Mouse (Mus musculus) neural tube, embryonic 10.5 days (tissue): Measurements from ENCODE around the gene Fam92b.

Experiments used
- DNase-seq: peaks from one replicate; pipeline ENCODE4 v3.0.0-alpha.2; 2017; ENCODE audit warnings: low spot score; ENCODE audit errors: extremely low spot score

The Fam92b gene

GRCm38 (mm10) chr8:120190107-120190809 lies 13.0 kb upstream of the Fam92b start:
- DNase-seq, result no peak

- no peak for DNase-seq
These were observed 12.2 kb upstream of the Fam92b start for GRCm38 (mm10) chr8:120189440-120189839.

GRCm38 (mm10) chr8:120188510-120188909 lies 11.2 kb upstream of the Fam92b start:
- no peak for DNase-seq

GRCm38 (mm10) chr8:120186454-120186853 lies 9.2 kb upstream of the Fam92b start:
- DNase-seq, result no peak

GRCm38 (mm10) chr8:120184850-120185792 lies 7.9 kb upstream of the Fam92b start:
- peak; percentile 57 for DNase-seq

GRCm38 (mm10) chr8:120184366-120184765 lies 7.1 kb upstream of the Fam92b start:
- no peak for DNase-seq

- DNase-seq, result no peak
These were observed 4.7 kb upstream of the Fam92b start for GRCm38 (mm10) chr8:120181861-120182414.

GRCm38 (mm10) chr8:120181274-120181673 lies 4.0 kb upstream of the Fam92b start:
- no peak for DNase-seq

GRCm38 (mm10) chr8:120180445-120180970 lies 3.2 kb upstream of the Fam92b start:
- DNase-seq, result no peak

GRCm38 (mm10) chr8:120179027-120179431 lies 1.8 kb upstream of the Fam92b start:
- peak; percentile 99 for DNase-seq

- DNase-seq, result peak; percentile 45
These were observed 853 bp upstream of the Fam92b start for GRCm38 (mm10) chr8:120178124-120178514.

- no peak for DNase-seq
These were observed 661 bp downstream of the Fam92b start for GRCm38 (mm10) chr8:120176605-120177004.

GRCm38 (mm10) chr8:120174606-120175005 lies 2.7 kb downstream of the Fam92b start:
- no peak for DNase-seq

- DNase-seq, result no peak
These were observed 4.1 kb downstream of the Fam92b start for GRCm38 (mm10) chr8:120173195-120173594.

- no peak for DNase-seq
These were observed 8.1 kb downstream of the Fam92b start for GRCm38 (mm10) chr8:120169119-120169518.

- no peak for DNase-seq
These were observed 9.4 kb downstream of the Fam92b start for GRCm38 (mm10) chr8:120167821-120168220.

- no peak for DNase-seq
These were observed 10.1 kb downstream of the Fam92b start for GRCm38 (mm10) chr8:120167136-120167535.

- DNase-seq, result no peak
These were observed 13.2 kb downstream of the Fam92b start for GRCm38 (mm10) chr8:120164026-120164425.

GRCm38 (mm10) chr8:120163376-120163775 lies 13.9 kb downstream of the Fam92b start:
- no peak for DNase-seq

GRCm38 (mm10) chr8:120162404-120162752 lies 14.9 kb downstream of the Fam92b start:
- DNase-seq, result no peak

GRCm38 (mm10) chr8:120161658-120162403 lies 15.4 kb downstream of the Fam92b start:
- no peak for DNase-seq
